8 mouse cellular contexts compared by ENCODE assay signal in the genomic region with DNA sequence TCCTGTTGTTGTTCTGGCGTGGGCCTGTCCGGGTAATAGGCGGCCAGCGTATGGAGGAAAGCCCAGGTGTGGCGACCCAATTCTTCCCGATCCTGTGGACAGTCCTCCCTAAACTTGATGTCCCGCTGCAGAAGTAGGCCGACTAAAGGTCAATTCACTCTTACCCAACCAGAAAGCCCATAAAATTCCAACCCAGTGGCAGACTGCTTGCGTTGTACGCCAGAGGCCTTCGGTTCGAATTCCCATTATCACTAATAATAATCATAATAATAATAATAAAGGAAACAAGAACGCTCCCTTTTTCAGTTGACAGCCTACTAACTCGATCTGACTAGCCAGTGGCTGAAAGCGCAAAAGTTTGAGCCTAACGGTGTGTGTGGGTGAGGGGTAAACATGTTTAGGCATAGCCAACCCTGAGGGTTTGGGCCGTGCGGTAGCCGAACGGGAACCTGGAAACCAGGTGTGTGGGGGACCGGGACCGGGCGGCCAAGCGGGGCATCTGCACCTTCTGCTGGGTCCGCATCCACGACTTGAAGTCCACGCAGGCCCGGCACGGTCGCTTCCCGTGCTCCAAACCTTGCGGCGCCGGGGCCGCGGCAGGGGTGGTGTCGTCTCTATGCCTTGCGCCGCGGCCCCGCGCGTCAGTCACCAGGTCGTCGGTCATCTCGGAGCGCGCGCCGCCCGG. TPM values are rescaled to one million over a fixed set of nuclear protein-coding genes. Genes with fewer than 3 reads are reported as not detected.
DNase-seq lines count a peak whose midpoint lies in the region; ATAC-seq and TF ChIP-seq lines count a peak whose summit lies in the region.

No protein-coding gene starts in this region.

- no peak for TF ChIP-seq POLR2A in embryonic fibroblast, embryonic 13.5 days (IDR thresholded peaks at IDR 0.05; ENCODE audit: low read depth, low read length)

- no peak for ATAC-seq in lung, postnatal 0 days
- ATAC-seq in kidney, postnatal 0 days (replicated peaks; ENCODE audit: low FRiP score, low read depth) = peak; percentile 8; the same call in 1 of the 2 replicates
- ATAC-seq in neural tube, embryonic 13.5 days (ENCODE audit: low read depth) = peak; percentile 41

- TF ChIP-seq CTCF in lung, postnatal 0 days (IDR thresholded peaks at IDR 0.05) = no peak
- TF ChIP-seq CTCF in embryonic fibroblast, embryonic 13.5 days (IDR thresholded peaks at IDR 0.05; ENCODE audit: borderline replicate concordance, insufficient read depth, low read length) = no peak
- TF ChIP-seq CTCF in kidney, postnatal 0 days (IDR thresholded peaks at IDR 0.05; ENCODE audit: low read depth) = no peak

- no peak for DNase-seq in lung, postnatal 0 days (ENCODE audit: low spot score)
- DNase-seq in lung, postnatal 10 days = no peak
- DNase-seq in kidney, postnatal 0 days (ENCODE audit: low spot score) = no peak
- DNase-seq in cerebellum, adult 11 months = no peak
- DNase-seq in spleen, adult 18-20 months = no peak
- DNase-seq in cerebellum, adult 18-20 months = no peak

- H3K27me3 ChIP-seq in lung, postnatal 0 days (replicated peaks; ENCODE audit: insufficient read depth, low read length) = 0 out of 2 replicates have a peak, but pooled peaks cover 2% of the 10 kb centered on the region
- H3K27me3 ChIP-seq in kidney, postnatal 0 days (ENCODE audit: insufficient read depth, low read length) = no peaks in the 10 kb centered on the region
- H3K27me3 ChIP-seq in neural tube, embryonic 13.5 days = peaks cover 16% of the 10 kb centered on the region

- H3K4me3 ChIP-seq in lung, postnatal 0 days (ENCODE audit: low read depth, low read length) = peak overlapping the region; percentile 69
- H3K4me3 ChIP-seq in embryonic fibroblast, embryonic 13.5 days (ENCODE audit: insufficient read depth, low read length) = peak overlapping the region; percentile 87
- H3K4me3 ChIP-seq in kidney, postnatal 0 days (replicated peaks; ENCODE audit: low read depth, low read length) = peak overlapping the region; percentile 78
- peak overlapping the region; percentile 77 for H3K4me3 ChIP-seq in neural tube, embryonic 13.5 days

- no peak for TF ChIP-seq EP300 in lung, postnatal 0 days (IDR thresholded peaks at IDR 0.05)

- no peaks in the 10 kb centered on the region for H3K4me1 ChIP-seq in lung, postnatal 0 days (ENCODE audit: insufficient read depth, low read depth, low read length)
- no peaks in the 10 kb centered on the region for H3K4me1 ChIP-seq in embryonic fibroblast, embryonic 13.5 days (ENCODE audit: control insufficient read depth, insufficient read depth, low read length)
- peaks cover 15% of the 10 kb centered on the region for H3K4me1 ChIP-seq in kidney, postnatal 0 days (replicated peaks; ENCODE audit: insufficient read depth, low read length)
- H3K4me1 ChIP-seq in neural tube, embryonic 13.5 days (replicated peaks) = peaks cover 42% of the 10 kb centered on the region

- WGBS in lung, postnatal 0 days = 6% methylated on average over 46 of the region's 51 CpGs
- WGBS in kidney, postnatal 0 days = 3% methylated on average over 51 of the region's 51 CpGs
- WGBS in neural tube, embryonic 13.5 days = 6% methylated on average over 45 of the region's 51 CpGs

- H3K27ac ChIP-seq in lung, postnatal 0 days (ENCODE audit: low read length) = peak overlapping the region; percentile 78
- peak overlapping the region; percentile 70 for H3K27ac ChIP-seq in embryonic fibroblast, embryonic 13.5 days (ENCODE audit: insufficient read depth, low read length)
- H3K27ac ChIP-seq in kidney, postnatal 0 days = peak overlapping the region; percentile 84
- H3K27ac ChIP-seq in neural tube, embryonic 13.5 days (replicated peaks) = peak overlapping the region; percentile 90

- H3K9me3 ChIP-seq in lung, postnatal 0 days (ENCODE audit: low read length) = no peaks in the 10 kb centered on the region
- no peaks in the 10 kb centered on the region for H3K9me3 ChIP-seq in kidney, postnatal 0 days (replicated peaks; ENCODE audit: low read length)
- H3K9me3 ChIP-seq in neural tube, embryonic 13.5 days = no peaks in the 10 kb centered on the region

- H3K4me2 ChIP-seq in lung, postnatal 0 days (replicated peaks; ENCODE audit: low read depth, low read length) = peak overlapping the region; percentile 82
- peak overlapping the region; percentile 88 for H3K4me2 ChIP-seq in kidney, postnatal 0 days (ENCODE audit: low read length)
- H3K4me2 ChIP-seq in neural tube, embryonic 13.5 days = peak overlapping the region; percentile 79

- peak overlapping the region; percentile 59 for H3K9ac ChIP-seq in lung, postnatal 0 days (replicated peaks; ENCODE audit: low read depth)
- peak overlapping the region; percentile 80 for H3K9ac ChIP-seq in kidney, postnatal 0 days (ENCODE audit: low read depth, low read length)
- peak overlapping the region; percentile 86 for H3K9ac ChIP-seq in neural tube, embryonic 13.5 days

- 0 out of 2 replicates have a peak, but pooled peaks cover 3% of the 10 kb centered on the region for H3K36me3 ChIP-seq in lung, postnatal 0 days (ENCODE audit: insufficient read depth, low read length)
- peaks cover 17% of the 10 kb centered on the region for H3K36me3 ChIP-seq in kidney, postnatal 0 days (ENCODE audit: insufficient read depth, low read length)
- peaks cover 28% of the 10 kb centered on the region for H3K36me3 ChIP-seq in neural tube, embryonic 13.5 days

RNA-seq across cellular contexts. Expression of a gene that starts 0.5 kb away (rescaled TPM):
- polyA plus RNA-seq in lung, postnatal 0 days (2015; fragmentation: Nextera tagmentation; extraction: Ambion mirVana) = 26.1 and 29.0 TPM in 2 replicates
- polyA plus RNA-seq in embryonic fibroblast, embryonic 13.5 days (2011; ENCODE audit: insufficient read length, low read depth, missing spikeins) = 26.8 and 34.7 TPM in 2 replicates
- polyA plus RNA-seq in kidney, postnatal 0 days (2015; fragmentation: Nextera tagmentation; extraction: Ambion mirVana) = 43.3 and 47.6 TPM in 2 replicates
- polyA plus RNA-seq in neural tube, embryonic 13.5 days (2015; fragmentation: Nextera tagmentation; extraction: Ambion mirVana) = 34.3 and 39.6 TPM in 2 replicates

RNA-seq across cellular contexts. Expression of a gene that starts 0.6 kb away (rescaled TPM):
- 5.0 and 5.3 TPM in 2 replicates for polyA plus RNA-seq in lung, postnatal 0 days (2015; fragmentation: Nextera tagmentation; extraction: Ambion mirVana)
- 1.2 and 2.4 TPM in 2 replicates for polyA plus RNA-seq in embryonic fibroblast, embryonic 13.5 days (2011; ENCODE audit: insufficient read length, low read depth, missing spikeins)
- polyA plus RNA-seq in kidney, postnatal 0 days (2015; fragmentation: Nextera tagmentation; extraction: Ambion mirVana) = 2.6 and 2.7 TPM in 2 replicates
- polyA plus RNA-seq in neural tube, embryonic 13.5 days (2015; fragmentation: Nextera tagmentation; extraction: Ambion mirVana) = 1.1 and 1.5 TPM in 2 replicates

RNA-seq across cellular contexts. Expression of a gene that starts 5.7 kb away (rescaled TPM):
- polyA plus RNA-seq in lung, postnatal 0 days (2015; fragmentation: Nextera tagmentation; extraction: Ambion mirVana) = 0.19 and 0.33 TPM in 2 replicates
- 0.99 and 1.1 TPM in 2 replicates for polyA plus RNA-seq in embryonic fibroblast, embryonic 13.5 days (2011; ENCODE audit: insufficient read length, low read depth, missing spikeins)
- polyA plus RNA-seq in kidney, postnatal 0 days (2015; fragmentation: Nextera tagmentation; extraction: Ambion mirVana) = 1.4 and 1.7 TPM in 2 replicates
- polyA plus RNA-seq in neural tube, embryonic 13.5 days (2015; fragmentation: Nextera tagmentation; extraction: Ambion mirVana) = 94.2 and 114 TPM in 2 replicates

RNA-seq across cellular contexts. Expression of a gene that starts 12.0 kb away (rescaled TPM):
- 26.8 and 33.4 TPM in 2 replicates for polyA plus RNA-seq in lung, postnatal 0 days (2015; fragmentation: Nextera tagmentation; extraction: Ambion mirVana)
- polyA plus RNA-seq in embryonic fibroblast, embryonic 13.5 days (2011; ENCODE audit: insufficient read length, low read depth, missing spikeins) = 24.8 and 27.5 TPM in 2 replicates
- 50.5 and 57.3 TPM in 2 replicates for polyA plus RNA-seq in kidney, postnatal 0 days (2015; fragmentation: Nextera tagmentation; extraction: Ambion mirVana)
- 58.4 and 64.0 TPM in 2 replicates for polyA plus RNA-seq in neural tube, embryonic 13.5 days (2015; fragmentation: Nextera tagmentation; extraction: Ambion mirVana)

RNA-seq across cellular contexts. Expression of a gene that starts 22.4 kb away (rescaled TPM):
- polyA plus RNA-seq in lung, postnatal 0 days (2015; fragmentation: Nextera tagmentation; extraction: Ambion mirVana) = not detected in 2 replicates
- polyA plus RNA-seq in embryonic fibroblast, embryonic 13.5 days (2011; ENCODE audit: insufficient read length, low read depth, missing spikeins) = 0.58 TPM in 1 of 2 replicates, not detected in the other
- polyA plus RNA-seq in kidney, postnatal 0 days (2015; fragmentation: Nextera tagmentation; extraction: Ambion mirVana) = not detected in 2 replicates
- 0.18 TPM in 1 of 2 replicates, not detected in the other for polyA plus RNA-seq in neural tube, embryonic 13.5 days (2015; fragmentation: Nextera tagmentation; extraction: Ambion mirVana)

Comparison
In these comparisons a context has a peak if more than half of its experiments do, and no peak if none do; other contexts are left out.
1. RNA of a gene that starts 5.7 kb away (polyA plus RNA-seq): 94.2 to 114 TPM in neural tube, embryonic 13.5 days; 1.4 to 1.7 TPM in kidney, postnatal 0 days, 0.99 to 1.1 TPM in embryonic fibroblast, embryonic 13.5 days and 0.19 to 0.33 TPM in lung, postnatal 0 days; every median in the first group is over 10 times any median in the second.
2. Peak in every context shown above with its lines, with median percentiles within 50 percentile points of each other: H3K27ac ChIP-seq, H3K4me2 ChIP-seq, H3K4me3 ChIP-seq and H3K9ac ChIP-seq.